Mouse (Mus musculus) B cell, adult 2 months (primary cell): ENCODE measurements around the gene Tmem243.
A peak's percentile ranks its signal among the peaks of the same experiment; 100 is the strongest.
"Not testable (repeated sequence)": the region's sequence is repeated elsewhere in the genome, so short reads cannot be mapped to it uniquely, and the experiment has no call there.

ENCODE experiments used
- DNase-seq, 2 experiments: peaks; one replicate each; pipeline ENCODE4 v3.0.0; 2022

Gene Tmem243

GRCm38 (mm10) chr5:9107296-9108089 is 7.0 kb downstream of the Tmem243 start:
- peak in 1 of 2 experiments; percentile 29 for DNase-seq

- DNase-seq = peak; percentile 34 to 36
Observed at GRCm38 (mm10) chr5:9108490-9108889, 8.0 kb downstream of the Tmem243 start.

GRCm38 (mm10) chr5:9109582-9109981 is 9.1 kb downstream of the Tmem243 start:
- DNase-seq = peak; percentile 68 to 69

- no peak for DNase-seq
Observed at GRCm38 (mm10) chr5:9111285-9111684, 10.8 kb downstream of the Tmem243 start.

- peak; percentile 79 to 80 for DNase-seq
Observed at GRCm38 (mm10) chr5:9111759-9112158, 11.3 kb downstream of the Tmem243 start.

- DNase-seq = no peak
Observed at GRCm38 (mm10) chr5:9114162-9114561, 13.7 kb downstream of the Tmem243 start.

- DNase-seq = no peak
Observed at GRCm38 (mm10) chr5:9124134-9124533, 23.7 kb downstream of the Tmem243 start.

- DNase-seq = no peak
Observed at GRCm38 (mm10) chr5:9128566-9128965, 28.1 kb downstream of the Tmem243 start.

GRCm38 (mm10) chr5:9131786-9132185 is 31.3 kb downstream of the Tmem243 start:
- no peak for DNase-seq

- no peak for DNase-seq
Observed at GRCm38 (mm10) chr5:9135588-9135987, 35.1 kb downstream of the Tmem243 start.

- no peak for DNase-seq
Observed at GRCm38 (mm10) chr5:9140724-9141123, 40.3 kb downstream of the Tmem243 start.

GRCm38 (mm10) chr5:9142376-9142775 is 41.9 kb downstream of the Tmem243 start:
- no peak for DNase-seq

GRCm38 (mm10) chr5:9149273-9149850 is 48.9 kb downstream of the Tmem243 start:
- no peak for DNase-seq

GRCm38 (mm10) chr5:9156746-9157145 is 56.3 kb downstream of the Tmem243 start:
- DNase-seq = no peak

- DNase-seq = no peak
Observed at GRCm38 (mm10) chr5:9157336-9157735, 56.9 kb downstream of the Tmem243 start.

- peak in 1 of 2 experiments; percentile 38 for DNase-seq
Observed at GRCm38 (mm10) chr5:9160831-9161455, 60.5 kb downstream of the Tmem243 start.

- peak; percentile 90 to 92 for DNase-seq
Observed at GRCm38 (mm10) chr5:9161456-9162041, 61.1 kb downstream of the Tmem243 start, which contains the start of gene Dmtf1. Gene Dmtf1, minus strand, starts transcription at chr5:9161776.

GRCm38 (mm10) chr5:9162088-9162487 is 61.6 kb downstream of the Tmem243 start:
- DNase-seq = no peak

- DNase-seq = no peak
Observed at GRCm38 (mm10) chr5:9163411-9163810, 62.9 kb downstream of the Tmem243 start.

GRCm38 (mm10) chr5:9165151-9165550 is 64.7 kb downstream of the Tmem243 start:
- not testable (repeated sequence) for DNase-seq

- DNase-seq = no peak
Observed at GRCm38 (mm10) chr5:9166366-9166765, 65.9 kb downstream of the Tmem243 start.

- DNase-seq = not testable (repeated sequence)
Observed at GRCm38 (mm10) chr5:9169328-9170005, 69.0 kb downstream of the Tmem243 start.

- no peak for DNase-seq
Observed at GRCm38 (mm10) chr5:9173295-9173694, 72.8 kb downstream of the Tmem243 start.
